Mouse (Mus musculus): ENCODE data around the gene Slc6a12. TPM values are rescaled to one million over a fixed set of nuclear protein-coding genes. Genes with fewer than 3 reads are reported as not detected.

The Slc6a12 gene
- polyA plus RNA-seq, 1 experiment from 2014 or later: not detected

- Histone ChIP-seq H3K9me3 (ENCODE audit: control insufficient read depth, low read depth, low read length) (no peaks in the 10 kb centered on the region), H3K27me3 (ENCODE audit: control insufficient read depth, insufficient read depth, low read length) (no peaks in the 10 kb centered on the region), H3K36me3 (ENCODE audit: control insufficient read depth, insufficient read depth, low read length) (no peaks in the 10 kb centered on the region), H3K4me1 (ENCODE audit: control insufficient read depth, insufficient read depth, low read length) (no peaks in the 10 kb centered on the region), H3K9ac (replicated peaks; ENCODE audit: low read depth, low read length) (no peak overlapping the region), H3K27ac (ENCODE audit: low read length) (no peak overlapping the region), H3K4me3 (ENCODE audit: low read depth, low read length) (no peak overlapping the region), H3K4me2 (replicated peaks; ENCODE audit: low read depth, low read length) (no peak overlapping the region)
- no peak for ATAC-seq (ENCODE audit: insufficient number of reproducible peaks, insufficient read depth, low FRiP score, low read depth)
- WGBS: 56% methylated on average over 8 of the region's 8 CpGs
Observed at GRCm38 (mm10) chr6:121336558-121336957, 6.3 kb upstream of the Slc6a12 start.

GRCm38 (mm10) chr6:121337229-121337628 lies 5.6 kb upstream of the Slc6a12 start:
- no peak for ATAC-seq (ENCODE audit: insufficient number of reproducible peaks, insufficient read depth, low FRiP score, low read depth)
- Histone ChIP-seq H3K27ac (ENCODE audit: low read length) (no peak overlapping the region), H3K27me3 (ENCODE audit: control insufficient read depth, insufficient read depth, low read length) (no peaks in the 10 kb centered on the region), H3K4me1 (ENCODE audit: control insufficient read depth, insufficient read depth, low read length) (no peaks in the 10 kb centered on the region), H3K4me2 (replicated peaks; ENCODE audit: low read depth, low read length) (no peak overlapping the region), H3K4me3 (ENCODE audit: low read depth, low read length) (no peak overlapping the region), H3K9ac (replicated peaks; ENCODE audit: low read depth, low read length) (no peak overlapping the region), H3K9me3 (ENCODE audit: control insufficient read depth, low read depth, low read length) (no peaks in the 10 kb centered on the region), H3K36me3 (ENCODE audit: control insufficient read depth, insufficient read depth, low read length) (no peaks in the 10 kb centered on the region)
- 82% methylated on average over 9 of the region's 9 CpGs for WGBS

GRCm38 (mm10) chr6:121337770-121338518 lies 4.9 kb upstream of the Slc6a12 start:
- no peak overlapping the region for H3K27ac ChIP-seq (ENCODE audit: low read length)
- no peaks in the 10 kb centered on the region for H3K27me3 ChIP-seq (ENCODE audit: control insufficient read depth, insufficient read depth, low read length)
- H3K9ac ChIP-seq (replicated peaks; ENCODE audit: low read depth, low read length): no peak overlapping the region
- no peak overlapping the region for H3K4me3 ChIP-seq (ENCODE audit: low read depth, low read length)
- no peak overlapping the region for H3K4me2 ChIP-seq (replicated peaks; ENCODE audit: low read depth, low read length)
- peak; percentile 70; the same call in 1 of the 2 replicates for ATAC-seq (ENCODE audit: insufficient number of reproducible peaks, insufficient read depth, low FRiP score, low read depth)
- no peaks in the 10 kb centered on the region for H3K36me3 ChIP-seq (ENCODE audit: control insufficient read depth, insufficient read depth, low read length)
- 33% methylated on average over 3 of the region's 3 CpGs for WGBS
- H3K9me3 ChIP-seq (ENCODE audit: control insufficient read depth, low read depth, low read length): no peaks in the 10 kb centered on the region
- no peaks in the 10 kb centered on the region for H3K4me1 ChIP-seq (ENCODE audit: control insufficient read depth, insufficient read depth, low read length)

GRCm38 (mm10) chr6:121338519-121338896 lies 4.4 kb upstream of the Slc6a12 start:
- no peaks in the 10 kb centered on the region for H3K9me3 ChIP-seq (ENCODE audit: control insufficient read depth, low read depth, low read length)
- peak; percentile 7; the same call in 1 of the 2 replicates for ATAC-seq (ENCODE audit: insufficient number of reproducible peaks, insufficient read depth, low FRiP score, low read depth)
- H3K27me3 ChIP-seq (ENCODE audit: control insufficient read depth, insufficient read depth, low read length): no peaks in the 10 kb centered on the region
- no peak overlapping the region for H3K4me2 ChIP-seq (replicated peaks; ENCODE audit: low read depth, low read length)
- H3K36me3 ChIP-seq (ENCODE audit: control insufficient read depth, insufficient read depth, low read length): no peaks in the 10 kb centered on the region
- H3K9ac ChIP-seq (replicated peaks; ENCODE audit: low read depth, low read length): no peak overlapping the region
- H3K4me3 ChIP-seq (ENCODE audit: low read depth, low read length): no peak overlapping the region
- H3K4me1 ChIP-seq (ENCODE audit: control insufficient read depth, insufficient read depth, low read length): no peaks in the 10 kb centered on the region
- WGBS: 42% methylated on average over 4 of the region's 4 CpGs
- no peak overlapping the region for H3K27ac ChIP-seq (ENCODE audit: low read length)

GRCm38 (mm10) chr6:121341650-121342049 lies 1.2 kb upstream of the Slc6a12 start:
- no peak overlapping the region for H3K4me2 ChIP-seq (replicated peaks; ENCODE audit: low read depth, low read length)
- 88% methylated on average over 6 of the region's 6 CpGs for WGBS
- H3K9me3 ChIP-seq (ENCODE audit: control insufficient read depth, low read depth, low read length): no peaks in the 10 kb centered on the region
- no peaks in the 10 kb centered on the region for H3K4me1 ChIP-seq (ENCODE audit: control insufficient read depth, insufficient read depth, low read length)
- no peak for ATAC-seq (ENCODE audit: insufficient number of reproducible peaks, insufficient read depth, low FRiP score, low read depth)
- H3K9ac ChIP-seq (replicated peaks; ENCODE audit: low read depth, low read length): no peak overlapping the region
- no peaks in the 10 kb centered on the region for H3K27me3 ChIP-seq (ENCODE audit: control insufficient read depth, insufficient read depth, low read length)
- no peaks in the 10 kb centered on the region for H3K36me3 ChIP-seq (ENCODE audit: control insufficient read depth, insufficient read depth, low read length)
- no peak overlapping the region for H3K27ac ChIP-seq (ENCODE audit: low read length)
- no peak overlapping the region for H3K4me3 ChIP-seq (ENCODE audit: low read depth, low read length)

- H3K4me3 ChIP-seq (ENCODE audit: low read depth, low read length): no peak overlapping the region
- no peak overlapping the region for H3K4me2 ChIP-seq (replicated peaks; ENCODE audit: low read depth, low read length)
- no peaks in the 10 kb centered on the region for H3K9me3 ChIP-seq (ENCODE audit: control insufficient read depth, low read depth, low read length)
- H3K27me3 ChIP-seq (ENCODE audit: control insufficient read depth, insufficient read depth, low read length): no peaks in the 10 kb centered on the region
- no peaks in the 10 kb centered on the region for H3K36me3 ChIP-seq (ENCODE audit: control insufficient read depth, insufficient read depth, low read length)
- ATAC-seq (ENCODE audit: insufficient number of reproducible peaks, insufficient read depth, low FRiP score, low read depth): no peak
- H3K9ac ChIP-seq (replicated peaks; ENCODE audit: low read depth, low read length): no peak overlapping the region
- WGBS: 58% methylated on average over 6 of the region's 6 CpGs
- H3K27ac ChIP-seq (ENCODE audit: low read length): no peak overlapping the region
- no peaks in the 10 kb centered on the region for H3K4me1 ChIP-seq (ENCODE audit: control insufficient read depth, insufficient read depth, low read length)
Observed at GRCm38 (mm10) chr6:121343771-121344123, 871 bp downstream of the Slc6a12 start.

GRCm38 (mm10) chr6:121344329-121344728 lies 1.5 kb downstream of the Slc6a12 start:
- no peak overlapping the region for H3K4me2 ChIP-seq (replicated peaks; ENCODE audit: low read depth, low read length)

GRCm38 (mm10) chr6:121346428-121346827 lies 3.6 kb downstream of the Slc6a12 start:
- WGBS: 27% methylated on average over 8 of the region's 8 CpGs
- H3K9me3 ChIP-seq (ENCODE audit: control insufficient read depth, low read depth, low read length): no peaks in the 10 kb centered on the region
- no peak overlapping the region for H3K4me2 ChIP-seq (replicated peaks; ENCODE audit: low read depth, low read length)
- H3K4me1 ChIP-seq (ENCODE audit: control insufficient read depth, insufficient read depth, low read length): no peaks in the 10 kb centered on the region
- no peak overlapping the region for H3K9ac ChIP-seq (replicated peaks; ENCODE audit: low read depth, low read length)
- no peaks in the 10 kb centered on the region for H3K36me3 ChIP-seq (ENCODE audit: control insufficient read depth, insufficient read depth, low read length)
- no peak overlapping the region for H3K4me3 ChIP-seq (ENCODE audit: low read depth, low read length)
- no peaks in the 10 kb centered on the region for H3K27me3 ChIP-seq (ENCODE audit: control insufficient read depth, insufficient read depth, low read length)
- ATAC-seq (ENCODE audit: insufficient number of reproducible peaks, insufficient read depth, low FRiP score, low read depth): no peak
- H3K27ac ChIP-seq (ENCODE audit: low read length): no peak overlapping the region

More at GRCm38 (mm10) chr6:121344329-121344728, 1.5 kb downstream of the Slc6a12 start:
- 39% methylated on average over 5 of the region's 5 CpGs for WGBS
- Histone ChIP-seq H3K9me3 (ENCODE audit: control insufficient read depth, low read depth, low read length) (no peaks in the 10 kb centered on the region), H3K27me3 (ENCODE audit: control insufficient read depth, insufficient read depth, low read length) (no peaks in the 10 kb centered on the region), H3K4me1 (ENCODE audit: control insufficient read depth, insufficient read depth, low read length) (no peaks in the 10 kb centered on the region), H3K36me3 (ENCODE audit: control insufficient read depth, insufficient read depth, low read length) (no peaks in the 10 kb centered on the region), H3K27ac (ENCODE audit: low read length) (no peak overlapping the region), H3K9ac (replicated peaks; ENCODE audit: low read depth, low read length) (no peak overlapping the region), H3K4me3 (ENCODE audit: low read depth, low read length) (no peak overlapping the region)
- ATAC-seq (ENCODE audit: insufficient number of reproducible peaks, insufficient read depth, low FRiP score, low read depth): no peak

- Histone ChIP-seq H3K9ac (replicated peaks; ENCODE audit: low read depth, low read length) (no peak overlapping the region), H3K27me3 (ENCODE audit: control insufficient read depth, insufficient read depth, low read length) (no peaks in the 10 kb centered on the region), H3K36me3 (ENCODE audit: control insufficient read depth, insufficient read depth, low read length) (no peaks in the 10 kb centered on the region), H3K27ac (ENCODE audit: low read length) (no peak overlapping the region), H3K9me3 (ENCODE audit: control insufficient read depth, low read depth, low read length) (no peaks in the 10 kb centered on the region), H3K4me2 (replicated peaks; ENCODE audit: low read depth, low read length) (no peak overlapping the region), H3K4me1 (ENCODE audit: control insufficient read depth, insufficient read depth, low read length) (no peaks in the 10 kb centered on the region), H3K4me3 (ENCODE audit: low read depth, low read length) (no peak overlapping the region)
- ATAC-seq (ENCODE audit: insufficient number of reproducible peaks, insufficient read depth, low FRiP score, low read depth): no peak
- 62% methylated on average over 2 of the region's 2 CpGs for WGBS
Observed at GRCm38 (mm10) chr6:121352276-121352675, 9.4 kb downstream of the Slc6a12 start.
